Comparison of ENCODE assay signal across 8 mouse cellular contexts in genomic region chr10:5194671-5195234, GRCm38 (mm10).
DNase-seq lines count a peak whose midpoint lies in the region; ATAC-seq and TF ChIP-seq lines count a peak whose summit lies in the region.

No protein-coding gene starts in this region.

- H3K4me3 ChIP-seq in heart, embryonic 14.5 days (ENCODE audit: control insufficient read depth in 1 of 2, insufficient read depth in 1 of 2, low read depth in 1 of 2, low read length in 2 of 2), result peak overlapping the region; percentile 46 to 57
- H3K4me3 ChIP-seq in liver, embryonic 14.5 days (ENCODE audit: insufficient read depth in 1 of 2, low read depth in 2 of 2, low read length in 2 of 2), result peak overlapping the region; percentile 71 to 78
- peak overlapping the region; percentile 42 for H3K4me3 ChIP-seq in stomach, embryonic 15.5 days (replicated peaks)

- peak; percentile 89 for DNase-seq in CD4-positive, CD25-positive, alpha-beta regulatory T cell, adult 2 months (ENCODE audit: low read depth, low spot score)
- DNase-seq in brain, embryonic 14.5 days (ENCODE audit: low read depth), result peak; percentile 90
- peak; percentile 86 for DNase-seq in fibroblast of lung, adult 2 months (ENCODE audit: low read depth)
- DNase-seq in kidney, postnatal 10 days, result peak; percentile 81
- DNase-seq in liver, embryonic 14.5 days (ENCODE audit: low read depth in 3 of 3, low spot score in 3 of 3), result peak in 2 of 3 experiments; percentile 47 to 54
- DNase-seq in neural tube, embryonic 10.5 days (ENCODE audit: extremely low spot score, low spot score), result peak; percentile 80

- ATAC-seq in heart, embryonic 14.5 days (ENCODE audit: insufficient number of reproducible peaks, insufficient read depth, low FRiP score, low read depth), result peak; percentile 94
- ATAC-seq in liver, embryonic 14.5 days (ENCODE audit: insufficient read depth), result peak; percentile 97
- ATAC-seq in stomach, embryonic 15.5 days (ENCODE audit: insufficient read depth, low FRiP score, low read depth), result peak; percentile 97

- peak overlapping the region; percentile 72 for H3K4me2 ChIP-seq in heart, embryonic 14.5 days (ENCODE audit: low read length)
- peak overlapping the region; percentile 75 for H3K4me2 ChIP-seq in liver, embryonic 14.5 days (ENCODE audit: low read depth)
- peak overlapping the region; percentile 69 for H3K4me2 ChIP-seq in stomach, embryonic 15.5 days

- peaks cover 0 to 4% of the 10 kb centered on the region in 2 experiments; a peak in 1 of 4 replicates for H3K4me1 ChIP-seq in heart, embryonic 14.5 days (ENCODE audit: control insufficient read depth in 2 of 2, insufficient read depth in 2 of 2, low read length in 2 of 2)
- peaks cover 6 to 7% of the 10 kb centered on the region in 2 experiments for H3K4me1 ChIP-seq in liver, embryonic 14.5 days (replicated peaks; ENCODE audit: control insufficient read depth in 2 of 2, insufficient read depth in 2 of 2, low read length in 1 of 2)
- 0 out of 2 replicates have a peak, but pooled peaks cover 3% of the 10 kb centered on the region for H3K4me1 ChIP-seq in stomach, embryonic 15.5 days

- H3K27ac ChIP-seq in heart, embryonic 14.5 days (replicated peaks in 1 of 2; ENCODE audit: control insufficient read depth in 1 of 2, insufficient read depth in 1 of 2, low read depth in 2 of 2, low read length in 2 of 2), result peak overlapping the region; percentile 83 to 90
- peak overlapping the region; percentile 55 for H3K27ac ChIP-seq in liver, embryonic 14.5 days
- H3K27ac ChIP-seq in stomach, embryonic 15.5 days, result peak overlapping the region; percentile 82

- no peak for TF ChIP-seq EP300 in liver, embryonic 14.5 days (IDR thresholded peaks at IDR 0.05; ENCODE audit: low read depth)

- H3K27me3 ChIP-seq in heart, embryonic 14.5 days (ENCODE audit: control insufficient read depth, insufficient read depth, low read length), result no peaks in the 10 kb centered on the region
- no peaks in the 10 kb centered on the region for H3K27me3 ChIP-seq in liver, embryonic 14.5 days (ENCODE audit: control insufficient read depth, insufficient read depth, low read length)
- no peaks in the 10 kb centered on the region for H3K27me3 ChIP-seq in stomach, embryonic 15.5 days (replicated peaks)

- peaks cover 27% of the 10 kb centered on the region for H3K36me3 ChIP-seq in heart, embryonic 14.5 days (ENCODE audit: control insufficient read depth, insufficient read depth, low read length)
- H3K36me3 ChIP-seq in liver, embryonic 14.5 days (replicated peaks; ENCODE audit: control insufficient read depth, insufficient read depth, low read depth), result no peaks in the 10 kb centered on the region
- H3K36me3 ChIP-seq in stomach, embryonic 15.5 days, result no peaks in the 10 kb centered on the region

- WGBS in heart, embryonic 14.5 days, result 0% methylated on average over 13 of the region's 13 CpGs
- 2% methylated on average over 13 of the region's 13 CpGs for WGBS in liver, embryonic 14.5 days (ENCODE audit: insufficient replicate concordance)
- WGBS in stomach, embryonic 15.5 days, result under 1% methylated on average over 13 of the region's 13 CpGs

- peak overlapping the region; percentile 66 for H3K9ac ChIP-seq in heart, embryonic 14.5 days (ENCODE audit: low read length)
- H3K9ac ChIP-seq in liver, embryonic 14.5 days (replicated peaks), result peak overlapping the region; percentile 71
- 0 out of 2 replicates have a peak overlapping the region, but pooled peaks have one; percentile 12 for H3K9ac ChIP-seq in stomach, embryonic 15.5 days

- no peak for TF ChIP-seq CTCF in brain, embryonic 14.5 days (IDR thresholded peaks at IDR 0.05; ENCODE audit: borderline replicate concordance, extremely low read depth, insufficient read depth, insufficient read length)
- TF ChIP-seq CTCF in liver, embryonic 14.5 days (IDR thresholded peaks at IDR 0.05; ENCODE audit: low read depth), result peak; percentile 26; the same call in 1 of the 2 replicates

- no peaks in the 10 kb centered on the region for H3K9me3 ChIP-seq in heart, embryonic 14.5 days (ENCODE audit: control insufficient read depth, low read length)
- no peaks in the 10 kb centered on the region for H3K9me3 ChIP-seq in liver, embryonic 14.5 days (ENCODE audit: control insufficient read depth, low read length)
- no peaks in the 10 kb centered on the region for H3K9me3 ChIP-seq in stomach, embryonic 15.5 days

- peak; percentile 43; the same call in 1 of the 2 replicates for TF ChIP-seq POLR2A in brain, embryonic 14.5 days (IDR thresholded peaks at IDR 0.05; ENCODE audit: borderline replicate concordance, extremely low read depth, insufficient read depth, insufficient read length, poor library complexity, severe bottlenecking)

Comparison
In these comparisons a context has a peak if more than half of its experiments do, and no peak if none do; other contexts are left out.
1. Peak in every context shown above with its lines: DNase-seq, ATAC-seq, H3K4me3 ChIP-seq and H3K27ac ChIP-seq.
2. H3K9ac ChIP-seq: peak in every context shown above with its lines; median percentile 71 in liver, embryonic 14.5 days; 66 in heart, embryonic 14.5 days; 12 in stomach, embryonic 15.5 days.